Mouse (Mus musculus): ENCODE measurements around the gene 2310007B03Rik. TPM values are rescaled to one million over a fixed set of nuclear protein-coding genes. Genes with fewer than 3 reads are reported as not detected.

2310007B03Rik gene
- total and polyA plus RNA-seq, 3 experiments = 0.05 TPM; not detected in 2

GRCm38 (mm10) chr1:93144176-93144575 lies 16.6 kb downstream of the 2310007B03Rik start:
- ATAC-seq (ENCODE audit: extremely low read depth, insufficient number of reproducible peaks, low FRiP score, poor library complexity, severe bottlenecking) (no peak), DNase-seq (ENCODE audit: low spot score) (no peak)
- H3K9me3 ChIP-seq (replicated peaks) = no peaks in the 10 kb centered on the region
- H3K4me3 ChIP-seq (ENCODE audit: low read depth, low read length) = no peak overlapping the region
- H3K36me3 ChIP-seq (replicated peaks) = no peaks in the 10 kb centered on the region
- peaks cover 2% of the 10 kb centered on the region; the same call in 1 of the 2 replicates for H3K27me3 ChIP-seq (ENCODE audit: insufficient read depth, low read length)
- H3K4me1 ChIP-seq (ENCODE audit: insufficient read depth, low read depth, low read length) = no peaks in the 10 kb centered on the region
- TF ChIP-seq POLR2AphosphoS5 (IDR thresholded peaks at IDR 0.05; ENCODE audit: insufficient replicate concordance, low read depth, low read length) = no peak
- TF ChIP-seq GATA2 (IDR thresholded peaks at IDR 0.05; ENCODE audit: borderline replicate concordance, low read depth, low read length) = no peak
- TF ChIP-seq CTCF (IDR thresholded peaks at IDR 0.05; ENCODE audit: low read depth, low read length) = no peak
- TF ChIP-seq TAL1 (conservative IDR thresholded peaks at IDR 0.05; ENCODE audit: low read depth, low read length) = no peak
- no peak for TF ChIP-seq GATA1 (IDR thresholded peaks at IDR 0.05; ENCODE audit: borderline replicate concordance, low read length)

- H3K4me1 ChIP-seq (ENCODE audit: insufficient read depth, low read depth, low read length) = no peaks in the 10 kb centered on the region
- no peaks in the 10 kb centered on the region for H3K9me3 ChIP-seq (replicated peaks)
- H3K27me3 ChIP-seq (ENCODE audit: insufficient read depth, low read length) = peaks cover 2% of the 10 kb centered on the region; the same call in 1 of the 2 replicates
- TF ChIP-seq GATA2 (IDR thresholded peaks at IDR 0.05; ENCODE audit: borderline replicate concordance, low read depth, low read length) = no peak
- no peak for TF ChIP-seq TAL1 (conservative IDR thresholded peaks at IDR 0.05; ENCODE audit: low read depth, low read length)
- no peak for TF ChIP-seq GATA1 (IDR thresholded peaks at IDR 0.05; ENCODE audit: borderline replicate concordance, low read length)
- TF ChIP-seq POLR2AphosphoS5 (IDR thresholded peaks at IDR 0.05; ENCODE audit: insufficient replicate concordance, low read depth, low read length) = no peak
- TF ChIP-seq CTCF (IDR thresholded peaks at IDR 0.05; ENCODE audit: low read depth, low read length) = no peak
- H3K4me3 ChIP-seq (ENCODE audit: low read depth, low read length) = no peak overlapping the region
- no peaks in the 10 kb centered on the region for H3K36me3 ChIP-seq (replicated peaks)
- DNase-seq (ENCODE audit: low spot score) (no peak), ATAC-seq (ENCODE audit: extremely low read depth, insufficient number of reproducible peaks, low FRiP score, poor library complexity, severe bottlenecking) (no peak)
Observed at GRCm38 (mm10) chr1:93142871-93143270, 17.9 kb downstream of the 2310007B03Rik start.

GRCm38 (mm10) chr1:93139713-93140112 lies 21.0 kb downstream of the 2310007B03Rik start:
- peaks cover 2% of the 10 kb centered on the region; the same call in 1 of the 2 replicates for H3K27me3 ChIP-seq (ENCODE audit: insufficient read depth, low read length)
- no peaks in the 10 kb centered on the region for H3K4me1 ChIP-seq (ENCODE audit: insufficient read depth, low read depth, low read length)
- TF ChIP-seq POLR2AphosphoS5 (IDR thresholded peaks at IDR 0.05; ENCODE audit: insufficient replicate concordance, low read depth, low read length) (no peak), GATA1 (IDR thresholded peaks at IDR 0.05; ENCODE audit: borderline replicate concordance, low read length) (no peak), TAL1 (conservative IDR thresholded peaks at IDR 0.05; ENCODE audit: low read depth, low read length) (no peak), GATA2 (IDR thresholded peaks at IDR 0.05; ENCODE audit: borderline replicate concordance, low read depth, low read length) (no peak), CTCF (IDR thresholded peaks at IDR 0.05; ENCODE audit: low read depth, low read length) (no peak)
- ATAC-seq (ENCODE audit: extremely low read depth, insufficient number of reproducible peaks, low FRiP score, poor library complexity, severe bottlenecking) (no peak), DNase-seq (ENCODE audit: low spot score) (no peak)
- no peak overlapping the region for H3K4me3 ChIP-seq (ENCODE audit: low read depth, low read length)
- no peaks in the 10 kb centered on the region for H3K36me3 ChIP-seq (replicated peaks)
- H3K9me3 ChIP-seq (replicated peaks) = no peaks in the 10 kb centered on the region

- ATAC-seq (ENCODE audit: extremely low read depth, insufficient number of reproducible peaks, low FRiP score, poor library complexity, severe bottlenecking) (no peak), DNase-seq (ENCODE audit: low spot score) (no peak)
- Histone ChIP-seq H3K9me3 (replicated peaks) (no peaks in the 10 kb centered on the region), H3K4me1 (ENCODE audit: insufficient read depth, low read depth, low read length) (no peaks in the 10 kb centered on the region), H3K4me3 (ENCODE audit: low read depth, low read length) (no peak overlapping the region), H3K27me3 (ENCODE audit: insufficient read depth, low read length) (peaks cover 2% of the 10 kb centered on the region; the same call in 1 of the 2 replicates), H3K36me3 (replicated peaks) (no peaks in the 10 kb centered on the region)
- no peak for TF ChIP-seq GATA2 (IDR thresholded peaks at IDR 0.05; ENCODE audit: borderline replicate concordance, low read depth, low read length)
- TF ChIP-seq POLR2AphosphoS5 (IDR thresholded peaks at IDR 0.05; ENCODE audit: insufficient replicate concordance, low read depth, low read length) = no peak
- no peak for TF ChIP-seq GATA1 (IDR thresholded peaks at IDR 0.05; ENCODE audit: borderline replicate concordance, low read length)
- no peak for TF ChIP-seq TAL1 (conservative IDR thresholded peaks at IDR 0.05; ENCODE audit: low read depth, low read length)
- TF ChIP-seq CTCF (IDR thresholded peaks at IDR 0.05; ENCODE audit: low read depth, low read length) = no peak
Observed at GRCm38 (mm10) chr1:93138534-93138933, 22.2 kb downstream of the 2310007B03Rik start.

GRCm38 (mm10) chr1:93135036-93135526 lies 25.7 kb downstream of the 2310007B03Rik start, which contains the start of gene Agxt:
Agxt (plus strand) TSS chr1:93135240.
- TF ChIP-seq GATA2 (IDR thresholded peaks at IDR 0.05; ENCODE audit: borderline replicate concordance, low read depth, low read length) (no peak), POLR2AphosphoS5 (IDR thresholded peaks at IDR 0.05; ENCODE audit: insufficient replicate concordance, low read depth, low read length) (no peak), CTCF (IDR thresholded peaks at IDR 0.05; ENCODE audit: low read depth, low read length) (no peak), GATA1 (IDR thresholded peaks at IDR 0.05; ENCODE audit: borderline replicate concordance, low read length) (no peak), TAL1 (conservative IDR thresholded peaks at IDR 0.05; ENCODE audit: low read depth, low read length) (no peak)
- H3K9me3 ChIP-seq (replicated peaks) = no peaks in the 10 kb centered on the region
- DNase-seq (ENCODE audit: low spot score) = no peak
- no peaks in the 10 kb centered on the region for H3K4me1 ChIP-seq (ENCODE audit: insufficient read depth, low read depth, low read length)
- no peaks in the 10 kb centered on the region for H3K36me3 ChIP-seq (replicated peaks)
- ATAC-seq (ENCODE audit: extremely low read depth, insufficient number of reproducible peaks, low FRiP score, poor library complexity, severe bottlenecking) = no peak
- H3K27me3 ChIP-seq (ENCODE audit: insufficient read depth, low read length) = peaks cover 2% of the 10 kb centered on the region; the same call in 1 of the 2 replicates
- H3K4me3 ChIP-seq (ENCODE audit: low read depth, low read length) = no peak within 1 kb of the TSS

GRCm38 (mm10) chr1:93132676-93133075 lies 28.1 kb downstream of the 2310007B03Rik start:
- H3K4me1 ChIP-seq (ENCODE audit: insufficient read depth, low read depth, low read length) = no peaks in the 10 kb centered on the region
- no peak overlapping the region for H3K4me3 ChIP-seq (ENCODE audit: low read depth, low read length)
- ATAC-seq (ENCODE audit: extremely low read depth, insufficient number of reproducible peaks, low FRiP score, poor library complexity, severe bottlenecking) (no peak), DNase-seq (ENCODE audit: low spot score) (no peak)
- H3K9me3 ChIP-seq (replicated peaks) = no peaks in the 10 kb centered on the region
- TF ChIP-seq CTCF (IDR thresholded peaks at IDR 0.05; ENCODE audit: low read depth, low read length) = no peak
- no peak for TF ChIP-seq POLR2AphosphoS5 (IDR thresholded peaks at IDR 0.05; ENCODE audit: insufficient replicate concordance, low read depth, low read length)
- TF ChIP-seq GATA2 (IDR thresholded peaks at IDR 0.05; ENCODE audit: borderline replicate concordance, low read depth, low read length) = no peak
- no peaks in the 10 kb centered on the region for H3K36me3 ChIP-seq (replicated peaks)
- H3K27me3 ChIP-seq (ENCODE audit: insufficient read depth, low read length) = peaks cover 3% of the 10 kb centered on the region; the same call in 1 of the 2 replicates
